In genomic region chr10:44615586-44615985, GRCm38 (mm10) we compare ENCODE assay signal across 24 mouse cellular contexts.
DNase-seq lines count a peak whose midpoint lies in the region; ATAC-seq and TF ChIP-seq lines count a peak whose summit lies in the region.
"Had no signal": no experiment of that assay in that cellular context is flagged by ENCODE, and none has a peak within 500 bp of the region (broad histone marks: within the 10 kb centered on the region; RNA-seq: fewer than 3 reads in every experiment).

No protein-coding gene starts in this region.

- no peak overlapping the region for H3K9ac ChIP-seq in neural tube, embryonic 15.5 days (replicated peaks)
- H3K9ac ChIP-seq: embryonic facial prominence, embryonic 12.5 days; forebrain, embryonic 13.5 days; forebrain, embryonic 15.5 days; forebrain, postnatal 0 days had no signal

- no peaks in the 10 kb centered on the region for H3K36me3 ChIP-seq in C2C12 (ENCODE audit: control insufficient read depth, insufficient read depth)
- no peaks in the 10 kb centered on the region for H3K36me3 ChIP-seq in neural tube, embryonic 15.5 days
- H3K36me3 ChIP-seq: embryonic facial prominence, embryonic 10.5 days; embryonic facial prominence, embryonic 12.5 days; forebrain, embryonic 15.5 days; G1E had no signal

- TF ChIP-seq CTCF in C2C12 (IDR thresholded peaks at IDR 0.05; ENCODE audit: control insufficient read depth, insufficient read depth, insufficient read length): no peak

- H3K27ac ChIP-seq in neural tube, embryonic 15.5 days (replicated peaks): no peak overlapping the region
- H3K27ac ChIP-seq: embryonic facial prominence, embryonic 10.5 days; embryonic facial prominence, embryonic 12.5 days; forebrain, embryonic 13.5 days; forebrain, embryonic 15.5 days had no signal

- H3K4me1 ChIP-seq in neural tube, embryonic 15.5 days: no peaks in the 10 kb centered on the region
- H3K4me1 ChIP-seq: embryonic facial prominence, embryonic 10.5 days; embryonic facial prominence, embryonic 12.5 days; forebrain, embryonic 13.5 days; forebrain, embryonic 15.5 days had no signal

- no peaks in the 10 kb centered on the region for H3K27me3 ChIP-seq in C2C12 (ENCODE audit: control insufficient read depth, insufficient read depth, insufficient read length)
- no peaks in the 10 kb centered on the region for H3K27me3 ChIP-seq in neural tube, embryonic 15.5 days (replicated peaks)
- H3K27me3 ChIP-seq: embryonic facial prominence, embryonic 12.5 days; forebrain, embryonic 13.5 days; forebrain, embryonic 15.5 days; Patski had no signal

- DNase-seq in gastrocnemius, postnatal 4 days (ENCODE audit: low spot score in 2 of 2): no peak
- no peak for DNase-seq in gastrocnemius, postnatal 25 days
- no peak for DNase-seq in cerebellum, postnatal 4 days (ENCODE audit: low spot score in 2 of 2)
- DNase-seq: adrenal gland, adult 8-10 months; adrenal gland, postnatal 14 days; adrenal gland, postnatal 36 days; B cell, adult 2 months; cerebellum, adult 11-12 months; cerebellum, adult 2 months; cerebellum, adult 9-10 months; cerebellum, postnatal 10 days; cerebellum, postnatal 25 days; forebrain, postnatal 0 days had no signal

- no peaks in the 10 kb centered on the region for H3K79me2 ChIP-seq in C2C12 (ENCODE audit: control insufficient read depth, insufficient read depth)

- H3K9me3 ChIP-seq in neural tube, embryonic 15.5 days (replicated peaks): no peaks in the 10 kb centered on the region
- H3K9me3 ChIP-seq: embryonic facial prominence, embryonic 10.5 days; embryonic facial prominence, embryonic 12.5 days; forebrain, embryonic 13.5 days; forebrain, embryonic 15.5 days; G1E had no signal

- ATAC-seq in common myeloid progenitor, adult 5-6 weeks (replicated peaks; ENCODE audit: low read depth, poor library complexity, severe bottlenecking): peak; percentile 99
- ATAC-seq in hematopoietic stem cell, adult 5-6 weeks (replicated peaks in 1 of 2; ENCODE audit: insufficient read depth in 1 of 2, low FRiP score in 2 of 2, low TSS enrichment in 1 of 2, low read depth in 1 of 2, poor library complexity in 2 of 2, severe bottlenecking in 2 of 2): peak; percentile 93 to 97
- ATAC-seq in neural tube, embryonic 15.5 days (ENCODE audit: low FRiP score): no peak
- ATAC-seq: activated CD4-positive, CD25-positive, alpha-beta regulatory T cell, adult 4 months; forebrain, embryonic 13.5 days; forebrain, embryonic 15.5 days; forebrain, postnatal 0 days; Patski had no signal

- no peak overlapping the region for H3ac ChIP-seq in C2C12 (ENCODE audit: control insufficient read depth, insufficient read length, low read depth)

- no peak overlapping the region for H3K4me3 ChIP-seq in C2C12 (ENCODE audit: insufficient read depth, poor library complexity, severe bottlenecking)
- H3K4me3 ChIP-seq in neural tube, embryonic 15.5 days (replicated peaks): no peak overlapping the region
- H3K4me3 ChIP-seq: embryonic facial prominence, embryonic 10.5 days; embryonic facial prominence, embryonic 12.5 days; forebrain, embryonic 13.5 days; forebrain, embryonic 15.5 days had no signal

- H3K4me2 ChIP-seq in neural tube, embryonic 15.5 days: no peak overlapping the region
- H3K4me2 ChIP-seq: embryonic facial prominence, embryonic 12.5 days; forebrain, embryonic 13.5 days; forebrain, embryonic 15.5 days had no signal

- H3K79me3 ChIP-seq in C2C12 (ENCODE audit: low read depth): no peaks in the 10 kb centered on the region

- WGBS in neural tube, embryonic 15.5 days: 67% methylated on average over 1 of the region's 1 CpGs

TF ChIP-seq in C2C12, 6 proteins besides CTCF, POLR2A, EP300 and RAD21:
- TF ChIP-seq MYOD1 (IDR thresholded peaks at IDR 0.05; ENCODE audit: control insufficient read depth, insufficient read length, low read depth) (peak; percentile 28), FOSL1 (IDR thresholded peaks at IDR 0.05; ENCODE audit: insufficient read depth, low read length, poor library complexity, severe bottlenecking) (no peak), MAX (IDR thresholded peaks at IDR 0.05) (no peak)
